Mouse (Mus musculus) brain, embryonic 14.5 days (tissue): ENCODE data around the gene Arid5b.

Experiments
- CTCF ChIP-seq: fragments of 200-500 bp; IDR thresholded peaks from 2 replicates; pipeline ENCODE4 v1.5.1; 2012; ENCODE audit warnings: inconsistent platforms, mild to moderate bottlenecking, moderate library complexity, borderline replicate concordance; ENCODE audit not compliant: insufficient read depth, insufficient read length; ENCODE audit errors: extremely low read depth
- POLR2A ChIP-seq: fragments of 200-500 bp; IDR thresholded peaks from 2 replicates; pipeline ENCODE4 v1.6.1; 2012; ENCODE audit warnings: mild to moderate bottlenecking, inconsistent platforms, borderline replicate concordance; ENCODE audit not compliant: poor library complexity, insufficient read depth, insufficient read length, severe bottlenecking; ENCODE audit errors: extremely low read depth

GRCm38 (mm10) chr10:68231385-68232182 lies 47.0 kb downstream of the Arid5b start:
- no peak for TF ChIP-seq CTCF
- TF ChIP-seq POLR2A, result no peak
